Mouse (Mus musculus) heart, postnatal 4 days (tissue): ENCODE measurements around the gene Gm45140. TPM values are rescaled to one million over a fixed set of nuclear protein-coding genes. Genes with fewer than 3 reads are reported as not detected.
"Not testable (repeated sequence)": the region's sequence is repeated elsewhere in the genome, so short reads cannot be mapped to it uniquely, and the experiment has no call there.

Experiments used
- DNase-seq: peaks from one replicate; pipeline ENCODE4 v3.0.0; 2021
- total RNA-seq, 2 experiments: library from RNA; stranded (reverse); gene quantifications; 2 replicates each; pipeline ENCODE4 v1.2.3; 2021

The Gm45140 gene
- total RNA-seq, 2 experiments from 2014 or later, result 0.95 to 2.4 TPM

- no peak for DNase-seq
These were observed 59.9 kb downstream of the Gm45140 start for GRCm38 (mm10) chr6:87775588-87776245.

GRCm38 (mm10) chr6:87774909-87775308 lies 60.7 kb downstream of the Gm45140 start:
- DNase-seq, result no peak

DNA sequence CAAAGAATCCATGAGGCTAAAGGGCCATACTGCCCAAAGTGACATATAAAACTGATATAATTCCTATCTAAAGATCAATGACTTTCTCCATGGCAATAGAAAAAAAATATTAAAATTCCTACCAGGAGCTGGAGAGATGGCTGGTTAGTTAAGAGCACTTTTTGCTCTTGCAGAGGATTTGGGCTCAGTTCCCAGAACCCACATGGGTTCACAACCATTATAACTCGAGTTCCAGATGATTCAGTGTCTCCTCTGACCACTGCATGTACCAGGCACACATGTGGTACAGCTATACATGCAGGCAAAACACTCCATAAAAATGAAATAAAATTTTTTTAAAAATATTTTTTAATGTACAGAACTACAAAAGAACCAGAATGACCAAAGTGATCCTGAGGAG lies 61.1 kb downstream of the Gm45140 start:
- DNase-seq, result no peak

GRCm38 (mm10) chr6:87770626-87771025 lies 65.0 kb downstream of the Gm45140 start:
- peak; percentile 33 for DNase-seq

GRCm38 (mm10) chr6:87764296-87764695 lies 71.3 kb downstream of the Gm45140 start:
- not testable (repeated sequence) for DNase-seq

GRCm38 (mm10) chr6:87763376-87764280 lies 72.0 kb downstream of the Gm45140 start:
- DNase-seq, result no peak

- DNase-seq, result no peak
These were observed 73.4 kb downstream of the Gm45140 start for GRCm38 (mm10) chr6:87762161-87762560.

DNA sequence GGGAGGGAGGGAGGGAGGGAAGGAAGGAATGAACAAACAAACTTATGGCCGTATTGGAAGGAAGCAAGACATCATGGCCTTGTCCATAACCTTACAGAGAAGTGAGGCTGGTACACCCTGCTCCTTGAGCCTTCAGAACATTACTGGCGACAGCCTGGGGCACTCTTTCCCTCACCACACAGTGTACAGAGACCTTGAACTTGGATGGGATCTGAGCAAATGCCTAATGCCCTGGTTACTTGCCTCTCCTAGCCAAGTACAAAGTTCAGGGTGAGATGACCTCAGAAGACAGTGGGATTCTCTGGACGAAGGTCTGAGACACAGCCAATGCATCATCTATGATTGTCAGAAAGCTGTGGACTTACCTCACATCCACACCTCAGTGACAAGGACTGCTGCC lies 75.7 kb downstream of the Gm45140 start:
- DNase-seq, result no peak

- no peak for DNase-seq
These were observed 76.2 kb downstream of the Gm45140 start for GRCm38 (mm10) chr6:87759404-87759803.

DNA sequence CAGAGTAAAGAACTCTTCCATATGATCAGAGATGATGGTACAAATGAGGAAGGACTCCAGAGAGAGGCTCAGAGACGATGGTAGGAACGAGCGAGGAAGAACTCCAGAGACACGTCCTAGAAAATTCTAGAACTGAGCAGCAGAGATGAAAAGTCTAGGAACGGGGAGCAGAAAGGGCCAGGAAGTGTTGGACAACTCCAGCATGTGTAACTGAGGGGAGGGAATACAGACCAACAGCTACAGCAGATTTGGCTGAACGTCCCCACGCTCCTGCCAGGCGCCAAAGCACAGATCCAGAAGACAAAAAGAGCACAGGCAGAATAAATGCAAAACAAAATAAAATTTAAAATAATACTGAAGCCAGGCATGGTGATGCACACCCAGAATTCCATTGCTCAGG lies 78.7 kb downstream of the Gm45140 start:
- DNase-seq, result no peak

- DNase-seq, result no peak
These were observed 80.4 kb downstream of the Gm45140 start for GRCm38 (mm10) chr6:87755196-87755595.

GRCm38 (mm10) chr6:87751574-87751973 lies 84.0 kb downstream of the Gm45140 start:
- DNase-seq, result no peak

DNA sequence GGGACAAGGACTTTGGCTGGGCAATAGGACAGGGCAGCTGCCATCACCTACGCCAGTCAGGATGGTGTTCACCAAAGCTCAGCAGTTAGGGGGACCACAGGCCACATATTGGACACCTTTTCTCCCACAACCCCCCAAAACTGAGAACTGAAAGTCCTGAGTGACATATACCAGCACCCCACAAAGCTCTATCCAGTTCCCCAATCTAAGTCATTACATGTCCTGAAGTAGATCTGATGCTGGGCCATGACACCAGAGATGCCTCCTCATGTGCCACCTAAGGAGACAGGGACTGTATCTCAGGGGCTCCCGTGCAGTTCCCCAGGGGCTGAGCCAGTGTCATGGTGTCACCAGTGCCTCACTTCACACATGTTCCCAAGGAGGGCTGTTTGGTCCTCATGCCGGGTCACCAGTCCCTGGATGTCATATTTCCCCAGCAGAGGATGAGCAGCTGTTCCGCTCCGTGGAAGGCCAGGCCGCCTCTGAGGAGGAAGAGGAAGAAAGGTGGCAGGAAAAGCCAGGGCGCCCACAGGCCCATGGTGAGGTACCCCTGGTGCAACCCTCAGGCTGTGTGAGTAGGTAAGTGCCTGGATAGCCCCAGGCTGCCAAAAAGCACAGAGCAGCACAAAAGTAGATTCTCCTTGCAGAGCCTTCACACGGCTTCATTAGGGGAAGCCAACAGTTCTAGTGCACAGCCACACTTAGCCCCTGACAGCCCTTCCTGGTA lies 85.2 kb downstream of the Gm45140 start:
- DNase-seq, result no peak

GRCm38 (mm10) chr6:87748531-87748930 lies 87.1 kb downstream of the Gm45140 start:
- no peak for DNase-seq

DNA sequence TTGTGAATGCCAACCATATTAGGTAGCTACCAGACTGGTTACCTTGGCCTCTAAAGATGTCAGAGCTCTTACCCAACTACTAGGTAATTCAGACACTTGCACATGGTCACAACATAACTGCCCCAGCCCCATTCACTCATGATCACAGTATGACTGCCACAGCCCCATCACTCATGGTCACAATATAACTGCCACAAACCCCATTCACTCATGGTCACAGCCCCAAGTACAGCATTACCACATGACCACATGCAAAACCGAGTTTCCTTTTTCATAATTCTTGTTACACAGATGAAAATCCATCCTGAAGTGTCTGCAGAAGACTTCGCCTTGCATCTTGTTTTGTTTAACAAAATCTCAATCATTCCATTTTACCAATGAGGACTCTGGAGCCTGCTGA lies 87.5 kb downstream of the Gm45140 start:
- no peak for DNase-seq

DNA sequence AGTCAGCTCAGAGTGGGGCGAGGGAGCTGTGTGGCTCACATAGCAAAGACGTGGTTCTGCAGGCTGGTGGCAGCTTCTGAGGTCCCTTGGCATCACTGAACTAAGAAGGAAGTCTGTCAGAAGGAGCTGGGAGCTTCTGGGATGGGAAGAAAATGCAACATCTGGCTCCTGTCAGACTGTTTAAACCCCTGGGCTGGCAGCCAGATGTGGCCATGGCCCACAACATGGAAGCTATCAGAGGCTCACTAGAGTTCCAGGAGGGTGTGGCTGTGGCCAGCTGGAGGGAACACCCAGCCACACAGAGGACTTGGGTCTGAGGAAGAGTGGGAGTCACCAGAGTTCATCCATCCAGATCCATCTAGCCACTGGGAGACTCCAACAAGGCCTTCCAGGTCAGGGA lies 88.7 kb downstream of the Gm45140 start:
- peak; percentile 71 for DNase-seq

DNA sequence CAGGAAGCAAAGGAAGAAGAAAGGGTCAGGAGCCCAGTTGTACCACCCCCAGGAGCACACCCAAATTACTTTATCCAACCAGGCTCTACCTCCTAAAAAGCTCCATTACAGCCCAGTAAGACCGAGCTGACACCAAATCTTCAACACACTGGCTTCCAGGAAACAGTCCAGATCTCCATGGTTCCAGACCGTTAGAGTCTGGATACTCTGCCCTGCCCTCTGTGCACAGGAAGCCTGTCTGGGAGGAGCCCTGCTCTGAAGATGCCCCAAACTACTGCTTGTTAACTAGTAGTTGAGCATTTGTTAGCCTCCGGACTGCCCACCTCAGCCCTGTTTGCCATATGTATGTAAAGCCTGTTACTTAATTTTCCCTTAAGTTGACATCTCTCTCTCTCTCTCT lies 89.5 kb downstream of the Gm45140 start:
- no peak for DNase-seq

DNA sequence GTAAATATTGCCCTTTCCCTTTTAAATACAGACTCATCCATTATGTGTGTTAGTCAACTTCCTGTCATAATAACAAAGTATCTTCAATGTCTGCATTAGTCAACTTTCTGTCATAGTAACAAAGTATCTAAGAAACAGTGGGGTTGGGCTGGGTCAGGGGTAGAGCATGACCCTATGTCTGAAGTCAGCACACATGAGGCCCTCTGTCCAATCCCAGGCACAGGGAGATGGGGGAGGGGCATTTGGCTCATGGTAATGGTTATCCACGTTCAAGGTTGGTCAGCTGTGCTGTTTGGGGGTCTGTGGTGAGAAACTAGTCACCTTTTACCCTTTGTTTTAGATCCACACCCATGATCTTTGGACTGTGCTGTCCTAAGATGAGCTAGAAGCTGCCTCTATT lies 90.3 kb downstream of the Gm45140 start:
- peak; percentile 34 for DNase-seq

DNA sequence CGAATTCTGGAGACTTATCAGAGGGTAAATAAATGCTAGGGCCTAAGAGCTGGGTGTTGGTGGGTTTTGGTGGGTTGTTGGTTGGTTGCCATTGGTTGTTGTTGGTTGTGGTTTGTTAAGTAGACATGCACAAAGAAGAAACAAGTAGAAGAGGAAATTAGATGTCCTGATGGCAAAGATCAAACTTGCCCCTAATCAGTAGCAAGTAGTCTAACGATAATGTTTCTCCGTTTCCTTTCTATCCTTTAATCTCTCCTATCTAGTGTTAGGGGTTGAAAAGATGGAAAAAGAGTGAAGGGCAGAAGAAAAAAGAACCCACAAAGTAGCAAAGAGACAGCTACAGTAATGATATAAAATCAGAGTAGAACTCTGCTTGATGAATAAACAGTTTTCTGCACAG lies 91.0 kb downstream of the Gm45140 start:
- DNase-seq, result no peak

DNA sequence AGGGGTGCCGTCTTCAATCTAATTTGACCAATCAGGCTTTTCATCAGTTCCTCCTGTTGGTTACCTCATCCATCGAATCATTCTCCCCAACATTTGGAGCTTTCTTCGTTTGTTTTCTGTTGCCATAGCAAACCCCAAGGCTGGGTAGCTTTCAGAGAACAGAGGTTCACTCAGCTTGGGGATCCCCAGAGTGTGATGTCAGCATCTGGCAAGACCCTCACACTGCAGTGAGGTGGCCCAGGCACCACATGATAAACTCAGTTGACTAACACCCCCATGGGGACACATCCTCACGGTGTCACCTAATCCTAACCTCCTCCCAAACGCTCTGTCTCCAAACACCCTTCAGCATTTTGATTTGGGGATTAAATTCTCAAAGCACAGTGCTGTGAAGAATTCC lies 92.3 kb downstream of the Gm45140 start:
- DNase-seq, result no peak

- DNase-seq, result peak; percentile 27
These were observed 92.8 kb downstream of the Gm45140 start for GRCm38 (mm10) chr6:87742804-87743203.

DNA sequence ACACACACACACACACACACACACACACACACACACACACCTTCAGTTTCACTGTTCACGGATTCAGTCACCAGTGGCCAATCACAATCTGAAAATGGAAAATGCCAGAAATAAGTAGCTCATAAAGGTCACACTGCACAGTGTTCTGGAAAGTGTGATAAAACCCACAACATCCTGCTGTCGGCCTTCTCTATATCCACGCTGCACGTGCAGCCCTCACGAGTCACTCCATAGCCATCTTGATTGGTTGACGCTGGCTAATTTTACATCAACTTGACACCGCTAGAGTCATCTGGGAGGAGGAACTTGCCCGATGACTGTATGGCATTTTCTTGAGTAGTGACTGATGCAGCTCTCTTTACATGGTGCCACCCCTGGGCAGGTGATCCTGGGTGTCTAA lies 93.6 kb downstream of the Gm45140 start:
- no peak for DNase-seq

- DNase-seq, result no peak
These were observed 95.1 kb downstream of the Gm45140 start for GRCm38 (mm10) chr6:87740496-87740895.
